Mouse (Mus musculus) right cerebral cortex, postnatal 25 days (tissue): ENCODE results near the gene Mtf2.
"Not testable (repeated sequence)": the region's sequence is repeated elsewhere in the genome, so short reads cannot be mapped to it uniquely, and the experiment has no call there.

Experiments used
- DNase-seq: peaks from one replicate; pipeline ENCODE4 v3.0.0; 2022

The Mtf2 gene

GRCm38 (mm10) chr5:108065465-108066411, at the start of gene Mtf2:
TSS of gene Mtf2 (plus strand) at chr5:108065674.
- peak; percentile 96 for DNase-seq

GRCm38 (mm10) chr5:108017232-108017631, 48.2 kb upstream of the Mtf2 start:
- DNase-seq: no peak

GRCm38 (mm10) chr5:108019367-108019766, 46.1 kb upstream of the Mtf2 start:
- DNase-seq: no peak

- DNase-seq: no peak
Measured at GRCm38 (mm10) chr5:108021346-108021745, 44.1 kb upstream of the Mtf2 start.

- no peak for DNase-seq
Measured at GRCm38 (mm10) chr5:108028230-108028629, 37.2 kb upstream of the Mtf2 start.

- not testable (repeated sequence) for DNase-seq
Measured at GRCm38 (mm10) chr5:108028797-108029536, 36.5 kb upstream of the Mtf2 start.

GRCm38 (mm10) chr5:108029968-108030367, 35.5 kb upstream of the Mtf2 start:
- no peak for DNase-seq

GRCm38 (mm10) chr5:108031267-108031666, 34.2 kb upstream of the Mtf2 start:
- DNase-seq: no peak

- DNase-seq: no peak
Measured at GRCm38 (mm10) chr5:108034194-108034593, 31.3 kb upstream of the Mtf2 start.

- no peak for DNase-seq
Measured at GRCm38 (mm10) chr5:108035523-108035922, 30.0 kb upstream of the Mtf2 start.

GRCm38 (mm10) chr5:108042061-108042460, 23.4 kb upstream of the Mtf2 start:
- no peak for DNase-seq

GRCm38 (mm10) chr5:108043908-108044307, 21.6 kb upstream of the Mtf2 start:
- DNase-seq: no peak

GRCm38 (mm10) chr5:108049711-108050268, 15.7 kb upstream of the Mtf2 start:
- DNase-seq: no peak

- DNase-seq: no peak
Measured at GRCm38 (mm10) chr5:108051026-108051425, 14.4 kb upstream of the Mtf2 start.

GRCm38 (mm10) chr5:108051727-108052126, 13.7 kb upstream of the Mtf2 start:
- not testable (repeated sequence) for DNase-seq

GRCm38 (mm10) chr5:108052200-108052599, 13.3 kb upstream of the Mtf2 start:
- DNase-seq: no peak

GRCm38 (mm10) chr5:108053566-108053965, 11.9 kb upstream of the Mtf2 start:
- no peak for DNase-seq

- no peak for DNase-seq
Measured at GRCm38 (mm10) chr5:108060413-108060812, 5.1 kb upstream of the Mtf2 start.

- DNase-seq: no peak
Measured at GRCm38 (mm10) chr5:108072301-108072700, 6.8 kb downstream of the Mtf2 start.

- no peak for DNase-seq
Measured at GRCm38 (mm10) chr5:108076241-108076640, 10.8 kb downstream of the Mtf2 start.

GRCm38 (mm10) chr5:108076833-108077540, 11.5 kb downstream of the Mtf2 start:
- DNase-seq: no peak

- no peak for DNase-seq
Measured at GRCm38 (mm10) chr5:108079603-108080002, 14.1 kb downstream of the Mtf2 start.

- DNase-seq: no peak
Measured at GRCm38 (mm10) chr5:108082380-108082779, 16.9 kb downstream of the Mtf2 start.
